In the genomic region with DNA sequence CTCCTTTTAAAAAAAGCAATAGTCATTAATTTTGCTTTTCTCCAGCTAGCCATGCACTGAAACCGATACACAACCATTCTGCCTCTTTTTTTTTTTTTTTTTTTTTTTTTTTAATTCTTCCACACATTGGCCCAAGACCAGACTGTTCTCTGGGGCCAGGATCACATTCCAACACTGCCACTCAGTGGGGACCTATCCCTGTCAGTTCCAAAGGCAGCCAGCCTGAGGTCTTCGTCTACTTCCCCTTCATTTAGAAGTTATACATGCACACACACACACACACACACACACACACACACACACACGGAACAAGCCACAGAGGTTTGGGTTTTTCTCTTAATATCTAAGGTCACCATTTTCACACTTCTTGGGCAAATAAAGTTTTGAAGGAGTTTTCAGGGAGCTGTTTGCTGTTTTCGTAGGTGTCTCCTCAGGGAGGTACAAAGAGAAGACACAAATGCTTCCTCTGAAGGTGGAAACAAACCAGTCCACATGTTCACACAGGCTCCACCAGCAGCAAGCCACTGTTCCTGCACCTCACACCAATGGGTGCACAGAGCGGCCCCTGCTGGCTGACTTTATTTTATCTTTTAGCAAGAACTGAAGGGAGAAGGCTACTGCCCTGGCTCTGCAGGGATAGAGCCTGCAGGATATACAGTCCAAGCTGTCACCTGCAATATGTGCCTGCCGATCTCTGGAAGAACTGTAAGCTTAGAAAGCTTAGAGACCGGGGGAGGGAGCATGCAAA, we compare ENCODE assay signal across 8 mouse cellular contexts.
DNase-seq lines count a peak whose midpoint lies in the region; ATAC-seq and TF ChIP-seq lines count a peak whose summit lies in the region.

No protein-coding gene starts in this region.

- no peaks in the 10 kb centered on the region for H3K4me1 ChIP-seq in bone marrow macrophage, adult 2 months (ENCODE audit: control insufficient read depth, insufficient read depth, low read length)
- H3K4me1 ChIP-seq in heart, postnatal 0 days (ENCODE audit: control insufficient read depth, insufficient read depth): no peaks in the 10 kb centered on the region
- H3K4me1 ChIP-seq in liver, postnatal 0 days (ENCODE audit: insufficient read depth): no peaks in the 10 kb centered on the region
- no peaks in the 10 kb centered on the region for H3K4me1 ChIP-seq in thymus, adult 2 months (replicated peaks; ENCODE audit: control insufficient read depth, insufficient read depth, low read length)

- H3K9ac ChIP-seq in heart, postnatal 0 days (replicated peaks; ENCODE audit: low read depth, low read length): no peak overlapping the region
- no peak overlapping the region for H3K9ac ChIP-seq in liver, postnatal 0 days (replicated peaks)

- H3K36me3 ChIP-seq in heart, postnatal 0 days (replicated peaks; ENCODE audit: control insufficient read depth, insufficient read depth, low read length): no peaks in the 10 kb centered on the region
- no peaks in the 10 kb centered on the region for H3K36me3 ChIP-seq in liver, postnatal 0 days (replicated peaks; ENCODE audit: insufficient read depth, low read length)
- no peaks in the 10 kb centered on the region for H3K36me3 ChIP-seq in thymus, adult 2 months (ENCODE audit: control insufficient read depth, insufficient read depth, low read length)

- H3K9me3 ChIP-seq in heart, postnatal 0 days (replicated peaks; ENCODE audit: control insufficient read depth, low read length): no peaks in the 10 kb centered on the region
- no peaks in the 10 kb centered on the region for H3K9me3 ChIP-seq in liver, postnatal 0 days (ENCODE audit: low read length)

- TF ChIP-seq CTCF in bone marrow macrophage, adult 2 months (IDR thresholded peaks at IDR 0.05; ENCODE audit: low read depth, low read length): peak; percentile 78
- TF ChIP-seq CTCF in heart, postnatal 0 days (IDR thresholded peaks at IDR 0.05; ENCODE audit: low read depth): peak; percentile 92
- peak; percentile 77 for TF ChIP-seq CTCF in liver, postnatal 0 days (IDR thresholded peaks at IDR 0.05; ENCODE audit: low read depth)
- TF ChIP-seq CTCF in thymus, adult 2 months (IDR thresholded peaks at IDR 0.05; ENCODE audit: borderline replicate concordance, control insufficient read depth, extremely low read depth, insufficient read depth, low read length, poor library complexity): peak; percentile 71; the same call in 1 of the 2 replicates

- H3K4me2 ChIP-seq in heart, postnatal 0 days (ENCODE audit: low read depth, low read length): no peak overlapping the region
- no peak overlapping the region for H3K4me2 ChIP-seq in liver, postnatal 0 days (ENCODE audit: low read depth, low read length)

- 24% methylated on average over 7 of the region's 7 CpGs for WGBS in heart, postnatal 0 days
- WGBS in liver, postnatal 0 days (ENCODE audit: insufficient replicate concordance): 30% methylated on average over 7 of the region's 7 CpGs
- WGBS in thymus, adult 2 months: 15% methylated on average over 7 of the region's 7 CpGs

- DNase-seq in A20 (ENCODE audit: low read depth, low spot score): peak; percentile 64
- peak; percentile 36 for DNase-seq in fibroblast of lung, adult 2 months (ENCODE audit: low read depth)
- peak; percentile 77 for DNase-seq in heart, postnatal 0 days (ENCODE audit: low spot score)
- peak; percentile 83 to 93 for DNase-seq in kidney, postnatal 36 days
- peak; percentile 68 for DNase-seq in liver, postnatal 0 days
- peak; percentile 53 for DNase-seq in ovary, adult 18-20 months (ENCODE audit: low spot score)
- peak; percentile 82 for DNase-seq in thymus, adult 2 months

- H3K4me3 ChIP-seq in bone marrow macrophage, adult 2 months (ENCODE audit: insufficient read depth, low read length): no peak overlapping the region
- no peak overlapping the region for H3K4me3 ChIP-seq in heart, postnatal 0 days (ENCODE audit: low read depth, low read length)
- H3K4me3 ChIP-seq in liver, postnatal 0 days (ENCODE audit: low read depth, low read length): no peak overlapping the region
- H3K4me3 ChIP-seq in thymus, adult 2 months (ENCODE audit: control insufficient read depth, insufficient read depth, low read length): no peak overlapping the region

- TF ChIP-seq POLR2A in bone marrow macrophage, adult 2 months (IDR thresholded peaks at IDR 0.05; ENCODE audit: borderline replicate concordance, low read depth, low read length): no peak
- TF ChIP-seq POLR2A in thymus, adult 2 months (IDR thresholded peaks at IDR 0.05; ENCODE audit: control insufficient read depth, extremely low read depth, insufficient read depth, low read length, poor library complexity): no peak

- H3K27me3 ChIP-seq in heart, postnatal 0 days (ENCODE audit: control insufficient read depth, insufficient read depth, low read length): no peaks in the 10 kb centered on the region
- H3K27me3 ChIP-seq in liver, postnatal 0 days (ENCODE audit: insufficient read depth, low read length): no peaks in the 10 kb centered on the region
- H3K27me3 ChIP-seq in thymus, adult 2 months (ENCODE audit: control insufficient read depth, insufficient read depth, low read length): no peaks in the 10 kb centered on the region

- H3K27ac ChIP-seq in bone marrow macrophage, adult 2 months (ENCODE audit: insufficient read depth, low read depth, low read length): no peak overlapping the region
- no peak overlapping the region for H3K27ac ChIP-seq in heart, postnatal 0 days (ENCODE audit: low read depth)
- no peak overlapping the region for H3K27ac ChIP-seq in liver, postnatal 0 days (ENCODE audit: low read depth)
- no peak overlapping the region for H3K27ac ChIP-seq in thymus, adult 2 months (ENCODE audit: control insufficient read depth, insufficient read depth, low read length)

- no peak for TF ChIP-seq EP300 in heart, postnatal 0 days (IDR thresholded peaks at IDR 0.05; ENCODE audit: low read depth)
- TF ChIP-seq EP300 in liver, postnatal 0 days (IDR thresholded peaks at IDR 0.05; ENCODE audit: low read depth): no peak

- peak; percentile 79 for ATAC-seq in heart, postnatal 0 days (ENCODE audit: insufficient read depth, low read depth)
- ATAC-seq in liver, postnatal 0 days: no peak

Comparison
In these comparisons a context has a peak if more than half of its experiments do, and no peak if none do; other contexts are left out.
1. DNase-seq: peak in every context shown above with its lines; median percentile 88 in kidney, postnatal 36 days; 82 in thymus, adult 2 months; 77 in heart, postnatal 0 days; 68 in liver, postnatal 0 days; 64 in A20; 53 in ovary, adult 18-20 months; 36 in fibroblast of lung, adult 2 months.